Mouse (Mus musculus): Measurements from ENCODE around the gene Ndufaf3.

Ndufaf3 gene

DNA sequence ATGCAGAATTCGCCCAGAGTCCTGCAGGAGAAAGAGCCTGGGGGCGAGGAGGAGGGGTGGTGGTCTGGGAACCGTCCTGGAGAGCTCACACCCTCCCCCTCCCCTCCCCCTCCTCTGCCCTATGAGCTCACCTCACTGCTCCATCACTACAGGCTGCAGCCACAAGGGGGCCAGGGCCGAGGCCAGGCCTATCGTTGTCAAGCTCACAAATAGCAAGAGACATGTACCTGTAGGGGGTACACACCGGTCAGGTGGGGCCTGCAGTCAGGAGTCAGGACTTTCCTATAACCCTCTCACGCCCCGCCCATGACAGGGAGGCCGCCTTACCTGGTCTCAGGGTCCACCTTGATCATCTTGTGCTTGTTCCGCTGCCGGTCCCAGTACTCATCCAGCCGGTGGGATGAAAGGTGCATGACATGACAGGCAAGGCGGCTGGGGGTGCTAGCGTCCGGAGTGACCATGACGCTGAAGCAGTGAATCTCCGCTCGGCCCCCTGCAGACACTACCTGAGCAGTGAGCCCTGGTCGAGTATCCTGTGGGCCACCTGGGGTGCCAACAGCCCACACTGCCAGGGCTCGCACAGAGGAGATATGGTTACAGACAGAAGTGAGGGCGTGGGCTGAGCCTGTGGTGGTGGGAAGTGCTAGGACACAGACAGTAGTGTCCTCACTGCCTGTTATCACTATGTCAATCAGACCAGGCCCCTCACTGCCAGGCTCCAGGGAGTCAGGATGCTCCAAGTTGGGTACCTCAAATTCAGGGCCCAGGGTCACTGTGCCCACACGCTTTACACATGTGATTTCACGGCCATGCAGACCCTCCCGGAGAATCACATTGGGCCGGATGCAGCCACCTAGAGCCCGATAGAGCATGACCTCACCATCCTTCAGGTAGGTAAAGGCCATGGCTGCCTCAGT, 6.8 kb upstream of the Ndufaf3 start:
- DNase-seq (ENCODE audit: low spot score), result no peak

DNA sequence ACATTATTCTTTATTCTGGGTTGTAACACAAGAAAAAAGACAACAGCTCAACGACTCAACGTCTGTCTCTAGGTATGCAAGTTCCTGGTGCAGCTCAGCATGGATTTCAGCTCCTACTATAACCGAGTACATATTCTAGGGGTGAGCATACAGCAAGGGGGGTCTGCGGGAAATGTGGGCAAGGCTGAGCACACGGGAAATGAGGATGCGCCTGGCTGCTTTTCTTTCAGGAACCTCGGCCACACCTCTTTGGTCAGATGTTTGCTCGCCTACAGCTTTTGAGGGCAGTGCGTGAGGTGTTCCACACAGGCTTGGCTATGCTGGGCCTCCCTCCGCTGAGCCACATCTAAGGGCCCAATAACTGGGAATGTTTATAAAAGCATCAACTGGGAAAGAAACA, 5.1 kb upstream of the Ndufaf3 start:
- DNase-seq (ENCODE audit: low spot score), result no peak

DNA sequence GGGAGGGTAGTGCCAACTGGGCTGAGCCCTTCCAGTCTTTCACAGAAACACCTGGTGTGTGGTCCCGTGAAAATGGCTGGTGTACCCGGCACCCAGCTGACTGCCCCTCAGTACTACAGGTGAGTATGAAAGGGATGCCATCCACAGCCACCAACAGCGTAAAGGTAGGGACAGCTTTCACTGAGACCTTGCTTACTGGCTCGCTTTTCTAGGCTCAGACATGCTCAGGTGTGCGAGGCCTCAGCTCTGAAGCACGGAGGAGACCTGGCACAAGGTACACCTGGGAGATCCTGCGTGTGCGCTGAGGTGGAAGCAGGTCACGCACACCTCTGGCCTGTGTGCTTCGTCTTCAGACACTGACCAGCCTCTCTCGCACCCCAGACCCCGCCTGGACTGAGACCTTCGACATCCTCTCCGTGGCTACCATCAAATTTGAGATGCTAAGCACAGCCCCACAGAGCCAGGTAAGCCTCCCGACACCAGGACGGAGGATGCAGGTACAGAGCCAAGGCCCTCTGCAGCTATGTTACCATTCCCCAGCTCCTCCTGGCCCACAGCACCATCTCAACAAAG, 4.3 kb upstream of the Ndufaf3 start:
- no peak for DNase-seq (ENCODE audit: low spot score)

DNA sequence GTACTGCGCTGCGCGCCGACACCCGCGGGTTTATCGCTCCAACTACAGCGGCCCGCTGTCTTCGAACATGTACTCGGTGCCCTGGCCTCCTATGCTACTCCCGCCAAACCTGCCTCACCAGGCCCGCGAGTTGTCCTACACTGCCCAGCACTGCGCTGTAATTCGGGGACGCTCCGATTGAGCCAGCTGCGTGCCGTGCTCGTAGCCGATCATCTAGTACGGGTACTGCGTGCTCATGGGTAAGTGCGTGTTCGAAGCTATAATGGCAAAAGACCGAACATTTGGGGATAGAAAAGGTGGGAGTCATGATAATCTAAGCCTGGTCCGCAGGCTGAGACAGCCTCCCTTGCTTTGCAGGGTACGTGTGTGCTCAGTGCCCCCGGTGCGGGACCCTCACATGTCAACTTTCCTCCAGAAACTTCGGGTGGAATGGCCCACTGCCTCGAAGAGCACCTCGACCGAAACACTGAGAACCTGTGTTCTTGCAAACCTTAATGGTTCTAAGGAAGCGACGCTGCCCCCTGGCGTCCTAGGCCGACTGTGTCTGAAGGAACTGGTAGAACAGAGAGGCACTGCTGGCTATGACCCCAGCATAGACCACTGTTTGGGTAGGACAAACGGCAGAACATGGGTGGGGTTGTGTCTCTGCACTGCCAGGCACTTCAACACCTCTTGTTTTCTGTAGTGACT, 3.1 kb upstream of the Ndufaf3 start:
- DNase-seq (ENCODE audit: low spot score), result peak; percentile 73

DNA sequence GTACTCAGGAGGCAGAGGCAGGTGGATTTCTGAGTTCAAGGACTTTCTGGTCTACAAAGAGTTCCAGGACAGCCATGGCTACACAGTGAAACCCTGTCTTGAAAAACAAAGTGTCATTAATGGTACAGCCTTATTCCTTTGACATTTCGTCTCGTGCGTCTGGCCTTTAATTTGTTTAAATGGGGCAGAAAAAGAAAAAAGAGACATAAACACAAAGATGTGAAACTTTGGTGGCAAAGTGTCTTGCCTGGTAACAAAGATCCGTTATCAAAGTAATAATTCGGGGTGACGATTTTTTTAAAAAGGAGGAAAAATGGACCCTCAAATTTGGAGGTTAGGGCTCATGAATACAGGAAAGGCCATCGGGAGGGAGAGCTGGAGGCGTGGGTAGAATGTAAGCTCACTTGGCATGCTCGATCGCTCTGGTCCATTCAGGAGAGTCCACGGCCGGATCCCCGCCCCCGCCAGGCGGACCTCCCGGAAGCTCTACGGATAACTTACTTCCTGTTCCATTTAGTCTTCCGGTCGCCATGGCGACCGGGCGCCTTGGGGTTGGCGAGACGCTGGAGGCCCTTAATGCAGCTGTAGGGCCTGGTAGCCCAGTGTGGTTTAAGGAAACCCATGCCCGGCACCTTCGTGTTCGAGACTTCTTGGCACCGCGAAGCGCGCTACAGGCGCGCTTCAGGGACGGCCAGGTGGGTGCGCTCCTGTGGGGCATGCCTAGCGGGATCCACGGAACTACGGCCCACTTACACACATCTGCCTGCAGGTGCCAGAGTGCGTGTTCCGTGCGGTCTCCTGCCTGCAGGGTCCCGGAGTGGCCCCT, 2.4 kb upstream of the Ndufaf3 start, which contains the start of gene Dalrd3:
Dalrd3 (plus strand) TSS at position 506 of the 826 bp plus-strand sequence.
- peak; percentile 90 for DNase-seq (ENCODE audit: low spot score)

- DNase-seq (ENCODE audit: low spot score), result no peak
Measured at GRCm38 (mm10) chr9:108568511-108568921, 1.3 kb upstream of the Ndufaf3 start.

GRCm38 (mm10) chr9:108567931-108568419, 741 bp upstream of the Ndufaf3 start:
- no peak for DNase-seq (ENCODE audit: low spot score)

GRCm38 (mm10) chr9:108565881-108566814, 1.1 kb downstream of the Ndufaf3 start:
- peak; percentile 63 for DNase-seq (ENCODE audit: low spot score)

- no peak for DNase-seq (ENCODE audit: low spot score)
Measured at GRCm38 (mm10) chr9:108564131-108564530, 3.1 kb downstream of the Ndufaf3 start.

GRCm38 (mm10) chr9:108563671-108564070, 3.6 kb downstream of the Ndufaf3 start:
- DNase-seq (ENCODE audit: low spot score), result no peak

DNA sequence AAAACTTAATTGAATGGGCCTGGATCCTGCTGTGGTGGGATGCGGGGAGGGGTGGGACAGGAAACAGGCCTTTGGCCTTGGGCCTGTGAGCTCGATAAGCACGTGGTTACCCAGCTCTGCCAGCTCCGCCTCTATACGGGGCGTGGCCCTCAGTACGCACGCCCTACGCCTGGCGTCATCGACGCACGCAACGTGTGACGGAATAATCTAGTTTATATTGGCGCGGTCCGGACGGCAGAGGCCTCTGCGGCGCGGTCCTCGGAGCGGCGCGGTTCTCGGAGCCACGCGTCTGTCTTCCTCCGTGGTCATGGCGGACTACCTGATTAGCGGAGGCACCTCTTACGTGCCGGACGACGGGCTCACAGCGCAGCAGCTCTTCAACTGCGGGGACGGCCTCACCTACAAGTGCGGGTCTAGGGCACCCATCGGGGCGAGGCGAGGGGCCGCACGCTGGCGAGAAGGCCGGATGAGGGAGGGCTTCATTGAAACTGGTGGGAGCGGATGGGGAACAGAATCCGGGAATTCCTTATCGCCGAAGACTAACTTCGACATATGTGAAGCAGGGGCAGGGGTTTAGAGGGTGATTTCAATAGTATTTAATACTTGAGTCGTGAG, 6.9 kb downstream of the Ndufaf3 start, which contains the start of gene Impdh2:
Impdh2 (plus strand) TSS at position 60 of the 615 bp plus-strand sequence.
- DNase-seq (ENCODE audit: low spot score), result peak; percentile 95

GRCm38 (mm10) chr9:108559169-108559568, 8.1 kb downstream of the Ndufaf3 start:
- DNase-seq (ENCODE audit: low spot score), result no peak

DNA sequence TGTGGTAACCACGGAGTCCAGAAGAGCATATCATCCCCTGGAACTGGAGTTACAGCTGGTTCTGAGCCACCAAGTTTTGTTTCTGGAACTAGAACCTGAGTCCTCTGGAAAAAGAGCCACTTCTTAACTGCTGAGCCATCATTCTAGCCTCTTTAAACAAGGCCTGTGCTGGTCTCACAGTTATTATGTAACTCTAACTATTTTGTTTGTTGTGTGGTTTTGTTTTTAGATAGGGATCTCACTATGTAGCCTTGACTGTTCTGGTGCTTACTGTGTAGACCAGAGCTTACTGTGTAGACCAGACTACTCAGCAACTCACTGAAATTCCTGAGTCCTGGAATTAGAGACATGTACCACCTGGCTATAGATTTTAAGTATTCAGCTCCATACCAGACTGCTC, 20.4 kb downstream of the Ndufaf3 start:
- DNase-seq (ENCODE audit: low spot score), result no peak

- DNase-seq (ENCODE audit: low spot score), result no peak
Measured at GRCm38 (mm10) chr9:108545986-108546385, 21.2 kb downstream of the Ndufaf3 start.

DNA sequence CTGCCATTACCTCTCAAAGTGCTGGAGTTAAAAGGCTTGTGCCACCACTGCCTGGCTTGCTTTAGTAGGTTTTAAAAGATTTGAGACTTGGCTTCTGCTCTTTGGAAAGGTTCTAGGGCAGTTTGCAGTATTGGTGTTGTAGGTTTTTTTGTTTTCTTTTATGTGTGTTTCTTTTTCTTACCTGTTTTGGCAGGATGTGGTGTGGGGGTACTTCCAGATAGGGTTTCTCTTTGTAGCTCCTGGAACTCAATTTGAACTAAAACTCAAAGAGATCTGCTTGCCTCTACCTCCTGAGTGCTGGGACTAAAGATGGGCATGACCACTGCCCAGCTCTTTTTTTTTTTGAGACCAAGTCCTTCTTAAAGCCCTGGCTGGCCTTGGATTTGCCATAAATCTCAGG, 26.4 kb downstream of the Ndufaf3 start:
- DNase-seq (ENCODE audit: low spot score), result no peak

DNA sequence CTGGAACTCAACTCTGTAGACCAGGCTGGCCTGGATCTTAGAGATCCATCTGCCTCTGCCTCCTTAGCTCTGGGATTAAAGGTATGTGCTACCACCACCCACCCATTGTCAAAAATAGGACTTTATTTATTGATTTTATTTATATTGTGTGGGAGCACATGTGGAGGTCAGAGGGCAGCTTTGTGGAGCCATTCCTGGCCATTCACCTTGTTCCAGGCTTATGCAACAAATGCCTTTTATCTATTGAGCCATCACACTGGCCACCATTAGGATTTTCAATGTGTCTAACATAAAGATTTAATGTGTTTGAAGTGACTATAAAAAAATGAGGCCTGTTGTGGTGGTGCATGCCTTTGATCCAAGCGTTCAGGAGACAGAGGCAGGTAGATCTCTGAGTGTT, 35.7 kb downstream of the Ndufaf3 start:
- no peak for DNase-seq (ENCODE audit: low spot score)

DNA sequence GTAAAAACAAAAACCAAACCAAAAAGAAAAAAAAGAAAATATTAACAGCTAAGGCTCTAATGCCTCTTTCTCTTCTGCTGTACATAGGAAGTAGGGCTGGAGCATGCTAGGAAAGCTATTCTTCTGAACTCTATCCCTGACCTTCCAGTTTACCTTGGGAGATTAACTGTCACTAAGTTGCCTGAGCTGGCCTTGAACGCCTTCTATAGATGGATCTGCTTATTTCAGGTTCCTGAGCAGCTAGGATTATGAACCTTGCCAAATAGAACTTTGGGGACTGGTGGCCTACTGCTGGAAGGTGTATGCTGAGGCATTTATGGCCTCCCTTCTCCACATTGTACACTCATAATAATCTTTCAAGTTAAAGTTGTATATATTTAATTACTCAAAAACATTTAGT, 36.3 kb downstream of the Ndufaf3 start:
- DNase-seq (ENCODE audit: low spot score), result no peak

- no peak for DNase-seq (ENCODE audit: low spot score)
Measured at GRCm38 (mm10) chr9:108525400-108525799, 41.8 kb downstream of the Ndufaf3 start.

DNA sequence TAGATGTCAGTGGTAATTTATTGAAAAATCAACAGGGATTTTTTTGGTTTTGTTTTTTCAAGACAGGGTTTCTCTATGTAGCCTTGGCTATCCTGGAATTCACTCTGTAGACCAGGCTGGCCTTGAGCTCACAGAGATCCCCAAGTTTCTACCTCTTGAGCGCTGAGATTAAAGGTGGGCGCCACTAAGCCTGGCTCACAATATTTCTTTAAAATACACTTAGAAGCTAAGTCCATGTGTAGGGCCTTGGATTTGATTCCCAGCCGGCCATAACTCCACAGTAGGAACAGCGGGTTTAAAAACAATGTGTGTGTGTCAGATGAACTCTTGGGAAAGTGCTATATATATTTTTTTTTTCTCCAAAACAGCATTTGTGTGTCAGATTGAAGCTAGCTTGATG, 43.9 kb downstream of the Ndufaf3 start:
- DNase-seq (ENCODE audit: low spot score), result no peak

DNA sequence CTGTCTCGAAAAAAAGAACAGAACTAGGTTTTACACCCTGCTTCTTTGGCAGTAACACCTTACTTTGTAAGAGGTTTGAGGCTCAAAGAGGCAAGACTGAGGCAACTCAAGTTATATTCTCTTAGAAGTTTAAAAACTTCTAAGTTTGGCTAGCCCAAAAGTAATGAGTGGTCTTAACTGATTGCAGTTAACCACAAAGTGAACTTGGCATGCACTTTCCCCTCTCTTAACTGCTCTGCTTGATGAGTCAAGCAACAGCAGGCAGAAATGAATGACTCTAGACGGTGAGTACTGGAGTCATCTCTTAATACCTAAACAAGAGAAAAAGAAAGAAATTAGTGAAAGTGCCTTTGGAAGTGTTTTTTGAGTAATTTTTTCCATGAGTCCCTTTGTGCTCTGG, 45.6 kb downstream of the Ndufaf3 start:
- no peak for DNase-seq (ENCODE audit: low spot score)

Data from testis, postnatal 14 days (tissue).